Mouse (Mus musculus) heart, postnatal 14 days (tissue): ENCODE measurements around the gene Gm6096. TPM values are rescaled to one million over a fixed set of nuclear protein-coding genes. Genes with fewer than 3 reads are reported as not detected.
"Not testable (repeated sequence)": the region's sequence is repeated elsewhere in the genome, so short reads cannot be mapped to it uniquely, and the experiment has no call there.

Experiments
- DNase-seq, 2 experiments: peaks; one replicate each; pipeline ENCODE4 v3.0.0; 2021 to 2022
- intact Hi-C: fragments of 180-260 bp; cut with DNase I; formaldehyde crosslinking; loops from one replicate; pipeline ENCODE4 v1.15.1; 2025
- long read RNA-seq, 2 experiments: library from polyadenylated mRNA; stranded (forward); transcript quantifications; one replicate each; pipeline ENCODE4 v2.0.0; 2021
- total RNA-seq, 2 experiments: library from RNA; stranded (reverse); gene quantifications; 2 replicates each; pipeline ENCODE4 v1.2.3; 2021

Gene Gm6096
- not detected for total RNA-seq
- long read RNA-seq, experiment 1 = 0 reads
- long read RNA-seq, experiment 2 = 0 reads

DNA sequence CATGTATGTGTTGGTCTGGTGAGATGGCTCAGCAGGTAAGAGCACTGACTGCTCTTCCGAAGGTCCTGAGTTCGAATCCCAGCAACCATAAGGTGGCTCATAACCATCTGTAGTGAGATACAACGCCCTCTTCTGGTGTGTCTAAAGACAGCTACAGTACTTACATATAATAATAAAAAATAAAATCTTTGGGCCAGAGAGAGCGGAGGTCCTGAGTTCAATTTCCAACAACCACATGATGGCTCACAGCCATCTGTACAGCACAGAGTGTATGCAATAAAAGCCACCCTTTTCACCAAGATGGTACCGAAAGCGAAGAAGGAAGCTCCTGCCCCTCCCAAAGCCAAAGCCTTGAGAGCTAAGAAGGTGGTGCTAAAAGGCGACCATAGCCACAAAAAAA, at the start of gene Gm6096:
Gene Gm6096 (plus strand): TSS at position 301 of the 400 bp plus-strand sequence.
- DNase-seq = no peak
- intact Hi-C loops = no loop called here

- DNase-seq, intact Hi-C loops: not testable (repeated sequence)
These were observed 48.7 kb upstream of the Gm6096 start for GRCm38 (mm10) chr7:34202147-34202546.

DNA sequence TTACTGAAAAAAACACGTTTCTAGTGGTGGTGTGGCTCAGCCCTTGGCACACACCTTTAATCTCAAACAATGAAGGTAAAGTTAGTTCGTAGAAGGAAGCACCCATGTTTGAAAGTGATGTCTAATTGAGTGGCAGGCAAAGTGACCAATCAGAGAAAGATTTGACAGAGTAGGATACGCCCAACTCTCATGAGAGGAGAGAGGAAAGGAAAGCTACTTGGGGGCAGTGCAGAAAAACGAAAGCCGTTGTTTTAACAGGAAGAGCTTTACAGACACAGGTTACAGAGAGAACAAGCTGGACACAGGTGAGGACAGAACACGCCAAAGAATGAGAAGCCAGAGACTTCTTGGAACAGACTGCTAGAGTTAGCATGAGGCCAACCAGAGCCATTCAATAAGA, 44.5 kb upstream of the Gm6096 start:
- no peak for DNase-seq
- intact Hi-C loops = no loop called here

DNA sequence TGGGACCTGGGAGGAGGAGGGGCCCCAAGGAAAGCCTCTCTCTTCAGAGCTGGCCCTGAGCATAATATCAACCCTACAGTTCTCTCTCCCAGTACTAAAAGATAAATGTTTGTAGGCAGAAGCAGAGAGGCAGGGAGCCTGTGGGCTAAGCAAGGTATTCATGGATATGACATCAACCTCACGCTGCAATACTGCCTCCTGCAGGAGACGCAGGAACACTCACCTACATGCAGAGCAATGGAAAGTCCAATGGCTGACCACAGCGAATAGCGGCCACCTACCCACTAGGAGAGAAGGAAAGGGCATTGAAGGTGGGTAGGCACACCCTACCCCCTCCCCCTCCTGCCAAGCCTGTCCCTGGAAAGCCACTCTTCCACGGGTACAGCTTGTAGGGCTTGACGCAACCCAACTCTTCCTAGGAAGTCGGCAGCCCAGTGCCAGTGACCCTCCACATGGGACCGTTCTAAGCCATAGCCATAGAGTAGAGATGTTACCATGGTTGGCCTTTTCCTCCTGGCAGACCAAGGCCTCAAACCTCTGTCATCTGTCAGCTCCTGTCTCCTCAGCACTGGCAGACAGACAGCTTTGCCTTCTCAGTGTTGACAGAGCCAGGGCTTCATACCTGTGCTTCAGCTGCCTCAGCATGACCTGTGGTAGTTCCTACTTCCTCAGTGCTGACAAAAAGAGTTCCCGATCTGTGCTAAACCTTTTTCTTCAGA, 42.7 kb upstream of the Gm6096 start:
- no peak for DNase-seq
- intact Hi-C loops = no loop called here

GRCm38 (mm10) chr7:34213281-34213680, 37.6 kb upstream of the Gm6096 start:
- intact Hi-C loops = no loop called here
- no peak for DNase-seq

GRCm38 (mm10) chr7:34214644-34215043, 36.2 kb upstream of the Gm6096 start:
- no peak for DNase-seq
- intact Hi-C loops = no loop called here

- no peak for DNase-seq
- intact Hi-C loops = no loop called here
These were observed 35.4 kb upstream of the Gm6096 start for GRCm38 (mm10) chr7:34215481-34215880.

GRCm38 (mm10) chr7:34216474-34216873, 34.4 kb upstream of the Gm6096 start:
- DNase-seq = no peak
- intact Hi-C loops = no loop called here

- no peak for DNase-seq
- intact Hi-C loops = no loop called here
These were observed 32.3 kb upstream of the Gm6096 start for GRCm38 (mm10) chr7:34218496-34218895.

DNA sequence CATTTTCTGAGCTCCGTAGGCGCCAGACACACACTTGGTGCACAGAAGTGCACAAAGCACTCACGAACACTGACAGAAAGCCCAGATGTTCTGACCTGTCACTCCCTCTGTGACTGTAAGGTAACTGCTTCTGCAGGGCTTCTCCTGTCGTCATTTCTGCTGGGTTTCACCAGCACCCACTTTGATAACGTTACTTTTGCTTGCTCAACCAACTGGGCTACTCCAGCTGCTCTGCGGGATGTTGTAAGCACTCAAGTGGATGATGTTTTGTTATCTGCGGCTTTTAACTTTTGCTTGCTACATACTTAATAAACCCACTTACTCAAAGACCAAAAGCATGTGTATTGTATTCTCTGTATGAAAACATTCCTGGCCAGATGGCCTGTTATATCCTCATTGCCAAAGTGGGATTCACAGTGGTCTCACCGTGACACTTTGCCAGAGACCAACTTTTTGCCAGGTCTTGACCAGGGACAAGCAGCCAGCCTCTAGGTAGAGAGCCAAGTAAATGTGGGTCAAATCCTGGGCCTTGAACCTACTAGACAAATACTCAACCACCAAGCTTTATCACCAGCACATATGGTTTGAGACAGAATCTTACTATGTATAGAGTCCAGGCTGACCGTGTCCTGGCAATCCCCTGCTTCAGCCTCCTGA, 29.1 kb upstream of the Gm6096 start:
- no peak for DNase-seq
- intact Hi-C loops = no loop called here

DNA sequence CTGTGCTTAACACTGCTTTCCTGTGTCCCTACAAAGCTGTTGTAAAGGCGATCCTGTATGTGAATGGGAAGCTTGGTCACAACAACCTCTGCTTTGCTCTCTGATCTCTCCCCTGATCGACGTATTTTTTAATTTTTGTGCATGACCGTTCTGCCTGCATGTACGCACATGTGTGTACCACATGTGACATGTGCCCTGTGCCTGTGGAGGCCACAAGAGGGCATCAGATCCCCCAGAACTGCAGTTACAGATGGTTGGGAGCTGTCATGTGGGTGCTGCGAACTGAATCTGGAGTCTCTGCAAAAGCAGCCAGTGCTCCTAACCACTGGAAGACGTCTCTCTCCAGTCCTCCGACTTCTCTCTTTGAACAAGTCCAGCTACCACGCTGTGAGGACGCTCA, 28.5 kb upstream of the Gm6096 start:
- intact Hi-C loops = no loop called here
- no peak for DNase-seq

DNA sequence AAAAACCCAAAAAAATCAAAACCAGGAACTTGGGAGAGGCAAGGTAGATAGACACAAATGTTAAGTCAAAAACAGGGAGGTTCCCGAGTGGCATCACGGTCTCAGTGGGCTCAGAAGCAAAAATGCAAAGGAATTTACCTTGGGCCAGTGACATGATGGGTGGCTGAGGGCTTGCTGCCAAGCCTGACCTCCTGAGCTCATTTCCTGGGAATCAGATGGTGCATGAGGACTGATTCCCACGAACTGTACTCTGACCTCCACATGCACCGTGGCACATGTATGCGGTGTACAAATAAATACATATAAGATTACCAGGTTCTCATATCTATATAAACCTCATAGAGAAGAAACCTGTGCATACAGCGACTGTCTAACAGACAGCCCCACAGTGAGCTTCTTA, 26.5 kb upstream of the Gm6096 start:
- DNase-seq = no peak
- intact Hi-C loops = no loop called here

GRCm38 (mm10) chr7:34226086-34226485, 24.8 kb upstream of the Gm6096 start:
- intact Hi-C loops = no loop called here
- DNase-seq = no peak

DNA sequence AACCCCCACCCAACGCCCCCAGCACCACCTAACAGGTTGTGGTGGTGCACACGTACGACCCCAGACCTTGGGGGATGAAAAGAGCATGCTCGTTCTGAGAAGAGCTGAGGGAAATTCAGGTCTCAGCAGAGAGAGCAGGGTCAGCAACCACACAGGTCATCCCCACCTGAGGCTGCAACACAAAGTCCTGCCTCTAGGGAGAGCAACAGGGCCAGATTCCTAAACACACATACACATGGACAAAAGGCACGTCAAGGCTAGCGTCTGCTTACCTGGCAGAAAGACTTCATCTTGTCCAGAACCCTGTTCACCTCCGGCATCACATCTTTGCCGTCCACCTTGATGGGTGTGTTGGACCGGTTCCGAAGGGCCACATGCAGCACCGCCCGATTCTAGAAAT, 24.0 kb upstream of the Gm6096 start:
- intact Hi-C loops = no loop called here
- DNase-seq = no peak

GRCm38 (mm10) chr7:34228641-34229040, 22.2 kb upstream of the Gm6096 start:
- intact Hi-C loops = no loop called here
- DNase-seq = peak in 1 of 2 experiments; percentile 42

DNA sequence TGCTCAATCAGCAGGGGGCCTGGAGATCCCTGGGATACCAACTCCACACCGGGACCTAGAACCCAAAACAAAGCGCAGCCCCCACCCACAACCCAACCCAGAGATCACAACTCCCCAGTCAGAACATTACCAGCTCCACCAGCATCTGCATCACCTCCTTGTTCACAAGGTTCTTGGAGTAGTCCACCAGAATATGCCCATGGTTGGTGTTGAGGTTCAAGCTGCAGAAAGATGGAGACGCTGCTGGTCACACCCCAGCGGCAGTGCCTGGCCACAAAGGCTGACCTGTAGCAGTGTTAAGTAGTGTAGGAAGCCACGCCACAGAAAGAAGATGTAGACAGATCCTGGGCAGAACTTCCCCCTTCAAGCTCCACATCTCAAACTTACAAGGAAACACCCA, 21.7 kb upstream of the Gm6096 start:
- intact Hi-C loops = no loop called here
- DNase-seq = no peak

GRCm38 (mm10) chr7:34229691-34230111, 21.1 kb upstream of the Gm6096 start:
- intact Hi-C loops = loop anchor here (5.0 to 10.0 kb wide), 2 partner anchors 32 to 425 kb away; partner anchors contain the start of genes Kctd15 and Pdcd2l
- DNase-seq = peak; percentile 50 to 58

DNA sequence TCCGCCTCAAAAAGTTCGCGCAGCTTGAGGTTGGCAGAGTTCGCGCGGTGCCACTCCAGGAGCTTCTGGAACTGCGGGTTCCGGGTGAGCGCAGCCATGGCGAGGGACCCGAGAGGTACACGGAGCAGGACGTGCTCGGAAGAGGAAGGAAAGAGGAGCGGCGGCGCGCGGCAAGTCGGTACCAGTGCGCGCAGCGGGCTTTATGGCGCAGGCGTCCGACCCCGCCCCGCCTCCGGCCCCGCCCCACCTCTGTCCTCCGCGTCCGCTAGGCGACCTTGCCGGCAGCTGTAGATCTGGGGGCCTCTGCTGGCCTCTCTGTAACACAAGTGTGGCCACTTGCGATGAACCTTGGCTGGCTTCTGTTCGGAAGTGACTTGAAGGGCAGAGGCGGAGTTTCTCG, 20.7 kb upstream of the Gm6096 start, which contains the start of gene Gpi1:
Gene Gpi1 (minus strand): TSS at position 221 of the 400 bp plus-strand sequence.
- DNase-seq = peak; percentile 84 to 87
- intact Hi-C loops = loop anchor here (5.0 to 10.0 kb wide), 2 partner anchors 33 to 425 kb away; partner anchors contain the start of genes Kctd15 and Pdcd2l

- intact Hi-C loops = loop anchor here (5.0 to 10.0 kb wide), 2 partner anchors 36 to 422 kb away; partner anchors contain the start of genes Kctd15 and Pdcd2l
- DNase-seq = no peak
These were observed 17.8 kb upstream of the Gm6096 start for GRCm38 (mm10) chr7:34232785-34233725.

DNA sequence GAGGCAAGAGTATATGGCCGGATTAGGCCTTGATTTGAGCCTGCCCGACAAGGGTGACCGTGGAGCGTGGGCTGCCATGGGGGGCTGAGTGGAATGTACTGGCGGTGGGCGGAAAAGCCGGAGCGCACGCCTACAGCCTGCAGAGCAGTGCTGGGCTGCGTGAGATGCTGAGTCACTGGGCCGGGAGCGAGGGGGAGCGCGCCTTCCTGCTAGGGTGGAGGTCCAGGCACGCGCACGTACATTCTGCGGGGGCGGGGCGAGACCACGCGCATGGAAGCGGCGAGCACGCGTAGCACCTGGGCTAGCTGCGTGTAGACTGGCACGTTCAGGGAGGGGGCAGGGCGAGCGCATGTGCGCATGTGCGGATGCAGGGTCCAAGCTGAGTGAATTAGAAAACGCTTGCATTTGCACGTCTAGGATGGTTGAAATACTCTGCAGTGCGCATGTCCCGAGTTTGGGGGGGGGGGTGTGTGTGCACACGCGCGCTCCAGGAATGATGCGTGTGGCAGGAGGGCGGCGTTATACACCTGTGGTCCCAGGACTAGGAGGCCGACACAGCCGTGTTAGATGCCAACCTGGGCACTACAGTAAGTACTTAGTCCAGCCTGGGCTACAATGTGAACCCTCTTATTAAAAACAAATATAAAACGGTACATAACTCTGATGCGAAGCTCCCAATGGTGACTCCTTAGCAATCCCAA, 16.8 kb upstream of the Gm6096 start:
- intact Hi-C loops = loop anchor here (5.0 to 10.0 kb wide), 2 partner anchors 37 to 421 kb away; partner anchors contain the start of genes Kctd15 and Pdcd2l
- DNase-seq = peak; percentile 96 to 98
